Mouse (Mus musculus) heart, adult 2 months (tissue): ENCODE results near the gene Stk33.

ENCODE experiments used
- CTCF ChIP-seq: fragments of 200-600 bp; IDR thresholded peaks from 2 replicates; pipeline ENCODE4 v1.8.1; 2022; ENCODE audit warnings: antibody characterized with exemption, mild to moderate bottlenecking, moderate library complexity
- EP300 ChIP-seq: fragments of 200-500 bp; IDR thresholded peaks from 2 replicates; pipeline ENCODE4 v1.6.1; 2011; ENCODE audit warnings: low read depth, low read length, control low read depth; ENCODE audit not compliant: insufficient read depth
- POLR2A ChIP-seq: fragments of 200-500 bp; IDR thresholded peaks from 2 replicates; pipeline ENCODE4 v1.6.1; 2011; ENCODE audit warnings: mild to moderate bottlenecking, low read depth, low read length, control low read depth; ENCODE audit not compliant: insufficient read depth

GRCm38 (mm10) chr7:109231881-109232321 is 207.0 kb downstream of the Stk33 start:
- TF ChIP-seq CTCF, result no peak
- TF ChIP-seq EP300, result no peak
- no peak for TF ChIP-seq POLR2A
